Mouse (Mus musculus) intestine, postnatal 0 days (tissue): ENCODE data around the gene Ppfibp1. TPM values are rescaled to one million over a fixed set of nuclear protein-coding genes. Genes with fewer than 3 reads are reported as not detected.

Source experiments
- ATAC-seq: fragments of 200-750 bp; cut with Nextera tagmentation; 2 replicates; pipeline ENCODE4 v1.8.0; 2017; ENCODE audit warnings: mild to moderate bottlenecking, moderate TSS enrichment, moderate library complexity
- H3K27ac ChIP-seq: fragments of 300-500 bp; sonication (generic); 2 replicates; pipeline ENCODE4 v1.5.1; 2014; ENCODE audit warnings: mild to moderate bottlenecking, low read depth, low read length, moderate library complexity
- H3K27me3 ChIP-seq: fragments of 300-500 bp; sonication (generic); replicated peaks from 2 replicates; pipeline ENCODE4 v1.6.1; 2014; ENCODE audit warnings: low read length, mixed read lengths; ENCODE audit not compliant: control insufficient read depth, insufficient read depth
- H3K36me3 ChIP-seq: fragments of 300-500 bp; sonication (generic); 2 replicates; pipeline ENCODE4 v1.6.1; 2014; ENCODE audit warnings: mild to moderate bottlenecking, moderate library complexity; ENCODE audit not compliant: control insufficient read depth, insufficient read depth
- H3K4me1 ChIP-seq: fragments of 300-500 bp; sonication (generic); replicated peaks from 2 replicates; pipeline ENCODE4 v1.6.1; 2014; ENCODE audit warnings: antibody characterized with exemption, low read length, mixed read lengths; ENCODE audit not compliant: control insufficient read depth, insufficient read depth
- H3K4me2 ChIP-seq: fragments of 300-500 bp; sonication (generic); replicated peaks from 2 replicates; pipeline ENCODE4 v1.6.1; 2014; ENCODE audit warnings: low read depth, mild to moderate bottlenecking, moderate library complexity
- H3K4me3 ChIP-seq: fragments of 300-500 bp; sonication (generic); 2 replicates; pipeline ENCODE4 v1.5.1; 2014; ENCODE audit warnings: low read depth, low read length
- H3K9ac ChIP-seq: fragments of 300-500 bp; sonication (generic); 2 replicates; pipeline ENCODE4 v1.6.1; 2014; ENCODE audit warnings: mild to moderate bottlenecking, low read depth, low read length
- H3K9me3 ChIP-seq: fragments of 300-500 bp; sonication (generic); 2 replicates; pipeline ENCODE4 v1.6.1; 2016; ENCODE audit warnings: mixed run types; ENCODE audit not compliant: control insufficient read depth
- CTCF ChIP-seq: sonication (generic); IDR thresholded peaks from 2 replicates; pipeline ENCODE4 v1.5.1; 2016; ENCODE audit warnings: low read depth, mild to moderate bottlenecking, control low read depth, antibody characterized with exemption, moderate library complexity
- WGBS: fragments of 180-500 bp; shearing (Covaris S2); extraction: QIAGEN DNeasy Blood & Tissue Kit; methylation state at CpG from one replicate; pipeline ENCODE4 v1.1.7; 2014; 5-methylcytosine and 5-hydroxymethylcytosine counted together
- polyA plus RNA-seq: library from polyadenylated mRNA; unstranded; fragments of >200 nt; fragmentation: Nextera tagmentation; extraction: Ambion mirVana; gene quantifications from 2 replicates; pipeline ENCODE4 v1.2.1, GENCODE M21; 2015

Ppfibp1 gene
- polyA plus RNA-seq, 1 experiment from 2014 or later = 32.3 TPM

- Histone ChIP-seq H3K9ac (peak overlapping the region; percentile 95), H3K27ac (peak overlapping the region; percentile 94), H3K9me3 (no peaks in the 10 kb centered on the region), H3K4me3 (peak overlapping the region; percentile 91), H3K27me3 (no peaks in the 10 kb centered on the region), H3K4me1 (no peaks in the 10 kb centered on the region; the same call in 1 of the 2 replicates), H3K4me2 (peak overlapping the region; percentile 80), H3K36me3 (no peaks in the 10 kb centered on the region)
- WGBS = 5% methylated on average over 25 of the region's 26 CpGs
- TF ChIP-seq CTCF = no peak
- ATAC-seq = peak; percentile 65
Observed at GRCm38 (mm10) chr6:146888660-146889490, 588 bp downstream of the Ppfibp1 start.

GRCm38 (mm10) chr6:146890215-146890614 lies 1.9 kb downstream of the Ppfibp1 start:
- H3K9ac ChIP-seq = 0 out of 2 replicates have a peak overlapping the region, but pooled peaks have one; percentile 13
- H3K27me3 ChIP-seq = no peaks in the 10 kb centered on the region
- H3K4me3 ChIP-seq = 0 out of 2 replicates have a peak overlapping the region, but pooled peaks have one; percentile 11
- H3K27ac ChIP-seq = peak overlapping the region; percentile 28; the same call in 1 of the 2 replicates
- peaks cover 4% of the 10 kb centered on the region; the same call in 1 of the 2 replicates for H3K36me3 ChIP-seq
- no peak for ATAC-seq
- no peaks in the 10 kb centered on the region for H3K9me3 ChIP-seq
- H3K4me2 ChIP-seq = peak overlapping the region; percentile 80
- no peak for TF ChIP-seq CTCF
- H3K4me1 ChIP-seq = no peaks in the 10 kb centered on the region; the same call in 1 of the 2 replicates
- WGBS = 58% methylated on average over 2 of the region's 2 CpGs

GRCm38 (mm10) chr6:146890633-146891032 lies 2.3 kb downstream of the Ppfibp1 start:
- Histone ChIP-seq H3K27me3 (no peaks in the 10 kb centered on the region), H3K4me1 (no peaks in the 10 kb centered on the region; the same call in 1 of the 2 replicates), H3K27ac (peak overlapping the region; percentile 28; the same call in 1 of the 2 replicates), H3K4me3 (0 out of 2 replicates have a peak overlapping the region, but pooled peaks have one; percentile 11), H3K9me3 (no peaks in the 10 kb centered on the region), H3K36me3 (peaks cover 4% of the 10 kb centered on the region; the same call in 1 of the 2 replicates), H3K9ac (0 out of 2 replicates have a peak overlapping the region, but pooled peaks have one; percentile 13), H3K4me2 (peak overlapping the region; percentile 80)
- no peak for TF ChIP-seq CTCF
- no peak; the same call in 1 of the 2 replicates for ATAC-seq

- Histone ChIP-seq H3K9ac (no peak overlapping the region), H3K27ac (no peak overlapping the region), H3K4me2 (no peak overlapping the region), H3K36me3 (peaks cover 4% of the 10 kb centered on the region), H3K27me3 (no peaks in the 10 kb centered on the region), H3K4me3 (no peak overlapping the region), H3K4me1 (peaks cover 4% of the 10 kb centered on the region; the same call in 1 of the 2 replicates), H3K9me3 (no peaks in the 10 kb centered on the region)
- no peak for TF ChIP-seq CTCF
- 56% methylated on average over 2 of the region's 2 CpGs for WGBS
- ATAC-seq = no peak
Observed at GRCm38 (mm10) chr6:146893890-146894289, 5.6 kb downstream of the Ppfibp1 start.

GRCm38 (mm10) chr6:146898709-146899108 lies 10.4 kb downstream of the Ppfibp1 start:
- 57% methylated on average over 6 of the region's 6 CpGs for WGBS
- H3K4me3 ChIP-seq = no peak overlapping the region
- no peak overlapping the region for H3K9ac ChIP-seq
- ATAC-seq = no peak
- no peak for TF ChIP-seq CTCF
- H3K27me3 ChIP-seq = no peaks in the 10 kb centered on the region
- H3K4me1 ChIP-seq = 0 out of 2 replicates have a peak, but pooled peaks cover 4% of the 10 kb centered on the region
- no peak overlapping the region for H3K27ac ChIP-seq
- no peaks in the 10 kb centered on the region for H3K9me3 ChIP-seq
- H3K36me3 ChIP-seq = peaks cover 4% of the 10 kb centered on the region
- no peak overlapping the region for H3K4me2 ChIP-seq

GRCm38 (mm10) chr6:146899647-146900046 lies 11.4 kb downstream of the Ppfibp1 start:
- Histone ChIP-seq H3K9ac (no peak overlapping the region), H3K27me3 (no peaks in the 10 kb centered on the region), H3K9me3 (no peaks in the 10 kb centered on the region), H3K27ac (no peak overlapping the region), H3K4me2 (no peak overlapping the region), H3K36me3 (peaks cover 3% of the 10 kb centered on the region), H3K4me3 (no peak overlapping the region), H3K4me1 (peaks cover 4% of the 10 kb centered on the region; the same call in 1 of the 2 replicates)
- 63% methylated on average over 2 of the region's 2 CpGs for WGBS
- no peak for ATAC-seq
- no peak for TF ChIP-seq CTCF
